ENCODE assay signal across 8 mouse cellular contexts in genomic region chrX:85776544-85777087, GRCm38 (mm10). TPM values are rescaled to one million over a fixed set of nuclear protein-coding genes. Genes with fewer than 3 reads are reported as not detected.
DNase-seq lines count a peak whose midpoint lies in the region; ATAC-seq lines count a peak whose summit lies in the region.

Gene Gk, minus strand, starts transcription at chrX:85776819.

- peak within 1 kb of the TSS; percentile 89 for H3K27ac ChIP-seq in heart, embryonic 10.5 days
- peak within 1 kb of the TSS; percentile 96 for H3K27ac ChIP-seq in kidney, embryonic 15.5 days

- no peaks in the 10 kb centered on the region for H3K4me1 ChIP-seq in heart, embryonic 10.5 days
- H3K4me1 ChIP-seq in kidney, embryonic 15.5 days: no peaks in the 10 kb centered on the region

- H3K36me3 ChIP-seq in heart, embryonic 10.5 days: no peaks in the 10 kb centered on the region
- no peaks in the 10 kb centered on the region for H3K36me3 ChIP-seq in kidney, embryonic 15.5 days

- WGBS in heart, embryonic 10.5 days: 9% methylated on average over 35 of the region's 45 CpGs
- WGBS in kidney, embryonic 15.5 days: 22% methylated on average over 29 of the region's 45 CpGs

- peak within 1 kb of the TSS; percentile 65 for H3K4me2 ChIP-seq in kidney, embryonic 15.5 days

- peak within 1 kb of the TSS; percentile 55 for H3K9ac ChIP-seq in kidney, embryonic 15.5 days

- peak; percentile 95 for ATAC-seq in erythroblast, adult 5-6 weeks (replicated peaks; ENCODE audit: low FRiP score, poor library complexity, severe bottlenecking)
- peak; percentile 98 for ATAC-seq in kidney, embryonic 15.5 days (replicated peaks; ENCODE audit: low FRiP score)
- ATAC-seq in monocyte, adult 5-6 weeks (replicated peaks; ENCODE audit: insufficient number of reproducible peaks, low FRiP score, low TSS enrichment, poor library complexity, severe bottlenecking): peak; percentile 97

- no peaks in the 10 kb centered on the region for H3K27me3 ChIP-seq in heart, embryonic 10.5 days (ENCODE audit: insufficient read depth, poor library complexity, severe bottlenecking)
- H3K27me3 ChIP-seq in kidney, embryonic 15.5 days: no peaks in the 10 kb centered on the region

- no peaks in the 10 kb centered on the region for H3K9me3 ChIP-seq in heart, embryonic 10.5 days
- no peaks in the 10 kb centered on the region for H3K9me3 ChIP-seq in kidney, embryonic 15.5 days (replicated peaks)

- peak; percentile 97 to 98 for DNase-seq in B cell, adult 2 months
- DNase-seq in brain, adult 2 months (ENCODE audit: low read depth, low spot score): peak; percentile 98
- peak; percentile 98 for DNase-seq in heart, embryonic 10.5 days (ENCODE audit: low spot score)
- DNase-seq in liver: peak; percentile 96
- peak; percentile 96 for DNase-seq in spleen, postnatal 4 days (ENCODE audit: low spot score in 2 of 2)

- H3K4me3 ChIP-seq in heart, embryonic 10.5 days: peak within 1 kb of the TSS; percentile 61
- H3K4me3 ChIP-seq in kidney, embryonic 15.5 days (replicated peaks): peak within 1 kb of the TSS; percentile 55

RNA-seq across cellular contexts. Expression of gene Gk, which starts in this region (rescaled TPM):
- 4.0 and 5.4 TPM in 2 replicates for total RNA-seq in erythroblast, adult 5-6 weeks (2015; ENCODE audit: low replicate concordance)
- 3.9 and 4.0 TPM in 2 replicates for total RNA-seq in erythroblast, adult 5-6 weeks (2017; ENCODE audit: low replicate concordance)
- 11.4 and 16.2 TPM in 2 replicates for polyA plus RNA-seq in heart, embryonic 10.5 days (2016; fragmentation: Nextera tagmentation; extraction: Ambion mirVana)
- 33.5 and 34.6 TPM in 2 replicates for polyA plus RNA-seq in kidney, embryonic 15.5 days (2015; fragmentation: Nextera tagmentation; extraction: Ambion mirVana)
- 40.1 to 64.3 TPM (median 52.2 TPM) in 3 replicates for total RNA-seq in monocyte, adult 5-6 weeks (2017)

Comparison
In these comparisons a context has a peak if more than half of its experiments do, and no peak if none do; other contexts are left out.
1. Peak in every context shown above with its lines: DNase-seq, ATAC-seq, H3K4me3 ChIP-seq and H3K27ac ChIP-seq.